Mouse (Mus musculus) cerebellum, adult 11 months (tissue): ENCODE data around the gene Ret.
A peak's percentile ranks its signal among the peaks of the same experiment; 100 is the strongest.

Experiments
- DNase-seq: peaks from one replicate; pipeline ENCODE4 v3.0.0; 2022

Gene Ret

GRCm38 (mm10) chr6:118197440-118197975 lies at the start of gene Ret:
Gene Ret, minus strand, starts transcription at chr6:118197718.
- no peak for DNase-seq

DNA sequence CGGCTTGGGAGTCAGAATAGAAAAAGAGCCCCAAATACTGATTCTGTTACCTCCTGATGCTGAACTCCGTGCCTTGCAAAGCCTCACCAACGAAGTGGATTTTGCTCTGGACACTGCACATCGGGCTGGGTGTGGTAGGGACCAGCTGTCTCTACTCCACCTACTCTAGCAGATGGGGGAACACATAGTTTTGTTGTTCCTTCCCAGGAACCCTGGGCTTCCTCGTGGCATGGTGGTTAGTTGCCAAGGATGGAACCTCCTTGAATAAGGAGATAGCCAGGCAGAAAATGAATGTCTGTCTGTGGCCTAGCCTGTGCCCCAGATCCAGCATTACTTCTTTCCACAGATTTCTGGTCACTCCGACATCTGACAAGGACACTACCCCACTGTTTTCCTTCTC lies 49.6 kb upstream of the Ret start:
- no peak for DNase-seq

DNA sequence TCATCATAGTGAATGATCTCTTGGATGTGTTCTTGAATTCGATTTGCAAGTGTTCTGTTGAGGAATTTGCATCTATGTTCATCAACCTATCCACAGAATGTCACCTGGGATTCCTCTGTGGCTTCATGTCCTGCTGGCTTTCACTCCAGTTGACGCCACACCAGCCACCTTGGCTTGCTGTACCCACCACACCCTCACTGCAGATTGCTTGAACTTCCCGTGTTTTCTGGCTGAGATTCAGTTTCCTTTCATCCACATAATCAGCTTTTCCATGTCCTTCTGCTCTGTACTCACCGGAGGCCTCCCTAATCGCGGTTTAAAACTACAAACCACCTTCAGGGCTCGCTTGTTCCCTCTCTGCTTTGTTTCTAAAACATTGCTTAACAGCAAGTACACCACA lies 46.6 kb upstream of the Ret start:
- no peak for DNase-seq

DNA sequence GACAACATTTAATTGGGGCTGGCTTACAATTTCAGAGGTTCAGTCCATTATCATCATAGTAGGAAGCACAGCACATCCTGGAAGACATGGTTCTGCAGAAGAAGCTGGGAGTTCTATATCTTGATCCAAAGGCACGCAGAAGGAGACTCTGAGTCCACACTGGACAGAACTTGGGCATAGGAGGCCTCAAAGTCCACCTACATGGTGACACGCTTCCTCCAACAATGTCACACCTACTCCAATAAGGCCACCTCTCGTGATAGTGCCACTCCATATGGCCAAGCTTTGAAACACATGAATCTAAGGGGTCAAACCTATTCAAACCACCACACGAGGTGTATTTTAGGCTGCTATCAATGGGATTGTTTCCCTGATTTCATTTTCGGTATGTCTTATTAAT lies 45.4 kb upstream of the Ret start:
- no peak for DNase-seq

DNA sequence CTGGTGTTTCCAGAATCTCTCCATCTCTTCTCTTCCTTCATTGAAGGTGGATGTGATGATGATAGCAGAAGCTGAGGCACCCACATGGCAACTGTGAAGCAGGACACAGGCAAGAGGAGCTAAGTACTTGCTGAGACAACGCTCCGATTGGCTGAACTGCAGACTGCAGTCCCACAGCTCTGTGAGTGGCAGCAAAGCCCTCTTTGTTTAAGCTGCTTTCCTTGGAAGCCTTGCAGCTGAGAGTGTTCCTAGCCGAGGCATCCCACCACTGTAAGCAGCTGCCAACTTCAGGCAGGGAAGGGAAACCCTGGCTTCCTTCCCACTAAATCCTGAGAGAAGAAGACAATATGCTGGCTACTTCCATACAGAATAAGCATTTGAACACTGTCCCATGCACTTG lies 28.6 kb upstream of the Ret start:
- DNase-seq, result no peak

GRCm38 (mm10) chr6:118222471-118222870 lies 25.0 kb upstream of the Ret start:
- no peak for DNase-seq

- no peak for DNase-seq
These were observed 18.2 kb upstream of the Ret start for GRCm38 (mm10) chr6:118215676-118216075.

DNA sequence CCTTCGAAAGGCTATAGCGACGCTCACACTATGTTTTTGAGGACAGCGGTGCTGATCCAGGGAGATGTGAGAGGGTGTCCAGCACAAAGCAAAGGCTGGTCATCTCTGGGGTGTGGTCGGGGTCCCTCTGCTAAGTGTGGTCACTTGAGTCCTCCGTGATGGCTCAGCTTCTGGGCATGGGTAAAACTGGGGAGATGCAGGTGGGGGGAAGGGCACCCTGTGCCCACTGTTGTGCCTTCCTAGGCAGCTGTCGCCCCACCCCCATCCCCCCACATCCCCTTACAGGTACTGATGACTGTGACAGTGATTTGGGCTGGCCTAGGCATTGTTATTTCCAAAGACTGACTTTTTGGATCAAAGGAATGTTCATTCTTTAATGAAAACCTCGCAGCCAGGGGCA lies 10.8 kb upstream of the Ret start:
- DNase-seq, result no peak

DNA sequence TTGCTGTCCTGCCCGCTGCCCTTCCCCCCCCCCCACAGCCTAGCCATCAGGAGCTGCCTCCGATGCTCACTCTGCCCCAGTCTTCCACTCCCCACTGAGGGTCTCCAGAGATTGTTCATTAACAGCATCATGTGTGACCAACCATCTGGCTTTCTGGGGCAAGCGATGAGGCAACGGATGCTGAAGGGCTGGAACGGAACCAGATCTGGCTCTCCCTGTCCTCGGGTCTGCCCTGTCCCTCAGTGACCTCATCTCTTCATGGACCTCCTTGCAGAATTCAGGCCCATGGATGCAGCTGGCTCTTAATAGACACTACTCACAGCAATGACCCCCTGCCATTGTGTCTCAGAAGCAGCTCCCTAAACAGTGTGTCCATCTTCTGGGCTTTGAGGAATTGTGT lies 8.9 kb upstream of the Ret start:
- DNase-seq, result no peak

DNA sequence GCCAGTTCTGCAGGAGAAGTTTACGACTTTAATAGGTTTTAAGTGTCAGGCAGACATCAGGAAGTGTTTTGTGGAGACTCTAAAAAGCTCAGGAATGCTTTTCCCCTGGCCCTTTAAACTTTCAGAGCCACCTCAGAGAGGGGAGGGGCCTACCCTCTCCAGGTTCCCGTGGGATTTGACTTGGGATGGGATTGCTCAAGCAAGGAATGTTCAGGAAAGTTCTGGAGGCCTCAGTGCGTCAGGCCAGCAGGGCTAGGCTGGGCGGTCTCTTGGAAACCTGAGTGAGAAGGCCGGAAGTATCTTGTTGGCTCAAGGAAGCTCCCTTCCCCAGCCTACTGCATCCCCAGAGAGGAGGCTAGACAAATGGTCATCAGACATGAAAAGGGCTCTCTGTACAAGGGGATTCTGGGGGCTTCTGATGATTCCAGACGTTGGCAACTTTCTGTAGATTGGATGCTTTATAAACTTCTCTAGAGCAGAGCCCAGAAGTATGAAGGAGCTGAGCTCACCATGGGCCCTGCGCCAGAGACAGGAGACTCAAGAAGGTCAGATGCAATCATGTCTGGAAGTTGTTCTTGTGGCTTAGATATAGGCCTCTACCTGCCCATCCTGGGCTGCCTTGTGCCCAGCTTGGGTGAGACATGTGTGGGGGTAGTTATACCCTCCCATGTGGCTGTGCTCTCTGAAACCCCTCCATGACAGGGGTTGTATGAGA lies 7.8 kb upstream of the Ret start:
- DNase-seq, result no peak

DNA sequence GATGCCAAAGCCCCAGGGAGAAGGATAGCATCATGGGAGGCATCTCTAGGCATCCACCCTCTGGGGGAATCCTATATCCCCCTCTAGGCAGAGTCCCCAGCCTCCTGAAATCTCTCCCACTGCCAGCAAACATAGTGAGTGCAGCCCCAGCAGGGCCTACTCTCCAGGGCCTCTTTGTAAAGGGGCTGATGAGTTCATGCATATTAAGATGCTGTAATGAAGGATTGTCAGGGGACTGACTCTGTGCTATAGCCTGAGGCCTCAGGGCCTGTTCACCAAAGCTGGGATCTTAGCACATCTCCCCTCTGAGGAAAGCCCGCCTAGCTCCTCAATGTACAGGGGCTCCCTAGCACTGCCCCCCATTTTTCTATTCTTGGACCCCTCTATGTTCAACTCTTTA lies 6.6 kb upstream of the Ret start:
- DNase-seq, result no peak

DNA sequence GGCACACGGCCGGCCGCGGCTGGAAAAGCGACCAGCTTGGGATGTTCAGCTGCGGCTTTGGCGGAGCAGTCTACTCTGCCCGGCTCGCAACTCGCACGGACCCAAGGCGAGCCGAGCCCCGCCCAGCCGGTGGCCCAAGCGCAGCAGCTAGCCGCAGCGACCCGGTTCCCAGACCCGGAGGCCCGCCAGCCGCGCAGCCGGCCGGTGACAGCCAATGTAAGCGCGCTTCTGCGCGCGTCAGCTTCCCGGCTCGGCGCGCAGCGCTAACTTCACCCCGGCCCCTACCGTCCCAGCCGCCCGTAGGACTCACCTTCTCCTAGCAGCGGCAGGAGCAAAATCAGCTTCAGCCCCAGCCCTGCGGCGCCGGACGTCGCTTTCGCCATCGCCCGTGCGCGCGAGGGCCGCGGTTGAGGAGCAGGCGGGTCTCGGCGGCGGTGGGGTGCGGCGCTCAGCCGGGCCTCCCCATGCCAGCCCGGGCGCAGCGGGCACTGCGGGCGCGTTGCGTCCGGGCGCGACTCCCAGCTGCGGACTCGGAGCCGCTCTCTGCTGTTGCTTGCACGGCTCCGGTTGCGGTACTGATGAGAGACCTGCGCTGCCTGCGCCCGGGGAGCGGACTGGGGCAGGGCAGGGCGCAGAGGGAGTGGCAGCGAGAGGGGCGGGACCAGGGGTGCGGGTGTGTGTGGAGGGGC lies 623 bp downstream of the Ret start:
- DNase-seq, result peak; percentile 14

DNA sequence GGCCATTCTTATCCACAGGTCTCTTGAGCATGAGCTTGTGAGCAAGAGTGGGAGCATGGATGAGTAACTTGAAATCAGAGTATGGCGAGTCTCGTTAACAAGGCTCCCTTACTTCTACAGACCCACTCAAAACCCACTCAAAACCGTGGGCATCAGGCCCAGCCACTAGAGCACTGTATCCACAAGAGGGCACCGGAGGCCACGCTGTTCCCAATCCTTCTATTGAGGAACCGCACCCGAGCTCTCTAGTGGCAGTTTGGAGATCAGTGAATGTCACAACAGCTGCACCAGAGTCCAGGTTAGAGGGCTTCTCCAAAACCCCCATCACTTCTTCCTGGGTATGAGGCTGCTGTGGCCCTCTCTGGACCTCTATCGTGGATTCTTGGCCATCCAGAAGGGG lies 2.4 kb downstream of the Ret start:
- peak; percentile 20 for DNase-seq

GRCm38 (mm10) chr6:118192882-118193281 lies 4.6 kb downstream of the Ret start:
- DNase-seq, result no peak

- DNase-seq, result no peak
These were observed 5.3 kb downstream of the Ret start for GRCm38 (mm10) chr6:118192199-118192598.

- no peak for DNase-seq
These were observed 7.8 kb downstream of the Ret start for GRCm38 (mm10) chr6:118189764-118190163.

DNA sequence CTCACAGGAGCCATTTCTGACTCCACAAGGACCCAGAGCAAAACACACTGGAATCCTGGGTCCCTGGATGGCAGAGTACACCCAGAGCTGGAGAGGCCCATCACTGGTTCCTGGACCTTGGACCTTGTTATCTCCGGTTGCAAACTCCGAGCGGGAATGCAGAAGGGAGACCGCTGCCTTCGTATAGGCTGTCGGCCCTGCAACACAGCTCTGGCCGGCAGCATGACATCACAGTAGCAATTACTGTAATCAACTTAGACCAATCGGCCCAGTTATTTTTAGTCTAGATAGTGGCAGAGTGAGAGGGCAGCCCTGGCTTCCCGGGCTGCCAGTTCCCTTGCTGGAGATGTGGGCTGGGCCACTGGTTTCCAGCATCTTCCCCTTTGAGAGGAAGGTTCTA lies 8.9 kb downstream of the Ret start:
- DNase-seq, result no peak

DNA sequence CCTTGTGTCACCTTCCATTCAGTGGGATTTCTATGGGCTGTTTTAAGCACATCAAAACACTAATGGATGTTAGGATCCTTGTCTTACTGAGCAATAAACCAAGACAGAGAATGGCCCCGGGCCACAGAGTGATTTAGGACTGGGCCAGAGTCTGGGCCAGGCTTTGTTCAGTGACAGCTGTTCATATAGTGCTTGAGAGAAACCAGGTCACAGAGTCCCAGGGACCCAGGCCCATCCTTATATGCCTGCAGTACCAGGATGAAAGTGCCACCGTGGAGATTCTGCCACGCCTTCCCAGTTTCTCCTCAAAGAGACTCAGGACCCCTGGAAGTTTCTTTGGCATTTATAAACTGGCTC lies 10.3 kb downstream of the Ret start:
- DNase-seq, result no peak

DNA sequence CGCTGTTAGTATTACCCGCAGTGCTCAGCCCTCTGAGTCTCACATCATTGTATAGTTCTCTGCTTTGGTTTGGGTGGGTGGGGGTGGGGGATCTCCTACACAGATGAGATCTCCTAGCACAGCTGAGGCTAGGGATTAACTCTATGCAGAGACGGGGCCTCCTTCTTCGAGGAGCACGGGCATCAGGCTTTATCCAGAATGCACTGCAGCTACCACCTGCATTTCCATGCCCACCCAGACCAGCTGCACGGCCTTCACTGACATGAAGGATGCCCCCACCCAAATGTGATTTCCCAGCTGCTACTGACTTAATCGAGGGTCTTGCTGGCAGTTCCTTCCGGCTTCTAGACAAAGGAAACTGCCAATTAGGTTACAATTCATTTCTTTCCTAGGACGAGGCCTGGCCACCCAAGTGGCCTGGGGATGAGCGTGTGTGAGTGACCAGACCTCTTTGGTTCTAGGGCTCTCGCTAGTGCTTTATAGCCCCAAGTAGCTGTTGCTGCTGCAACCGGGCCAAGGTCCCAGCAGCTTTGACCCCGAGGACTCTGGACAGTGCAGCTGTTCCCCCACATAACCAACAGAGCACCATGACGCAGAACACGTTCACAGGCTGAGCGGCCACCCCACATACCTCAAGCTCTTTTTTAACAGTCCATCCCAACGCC lies 10.8 kb downstream of the Ret start:
- DNase-seq, result no peak

DNA sequence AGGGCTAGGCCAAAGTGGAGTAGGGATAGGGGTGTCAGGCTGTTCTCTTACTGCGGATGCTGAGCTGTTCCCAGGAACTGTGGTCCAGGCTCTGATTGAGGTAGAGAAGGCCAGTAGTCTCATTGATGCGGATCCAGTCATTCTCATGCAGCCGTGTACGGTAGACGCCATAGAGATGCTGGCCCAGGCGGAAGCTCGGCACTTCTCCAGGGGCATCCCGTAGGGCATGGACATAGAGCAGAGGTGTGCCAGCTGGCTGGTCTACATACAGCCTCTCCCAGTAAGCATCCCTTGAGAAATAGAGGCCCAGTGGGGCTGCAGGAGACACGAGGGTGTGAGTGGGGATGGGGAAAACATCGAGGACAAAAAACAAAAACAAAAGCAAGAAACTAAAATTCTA lies 13.4 kb downstream of the Ret start:
- DNase-seq, result no peak

- DNase-seq, result no peak
These were observed 17.5 kb downstream of the Ret start for GRCm38 (mm10) chr6:118180085-118180423.

DNA sequence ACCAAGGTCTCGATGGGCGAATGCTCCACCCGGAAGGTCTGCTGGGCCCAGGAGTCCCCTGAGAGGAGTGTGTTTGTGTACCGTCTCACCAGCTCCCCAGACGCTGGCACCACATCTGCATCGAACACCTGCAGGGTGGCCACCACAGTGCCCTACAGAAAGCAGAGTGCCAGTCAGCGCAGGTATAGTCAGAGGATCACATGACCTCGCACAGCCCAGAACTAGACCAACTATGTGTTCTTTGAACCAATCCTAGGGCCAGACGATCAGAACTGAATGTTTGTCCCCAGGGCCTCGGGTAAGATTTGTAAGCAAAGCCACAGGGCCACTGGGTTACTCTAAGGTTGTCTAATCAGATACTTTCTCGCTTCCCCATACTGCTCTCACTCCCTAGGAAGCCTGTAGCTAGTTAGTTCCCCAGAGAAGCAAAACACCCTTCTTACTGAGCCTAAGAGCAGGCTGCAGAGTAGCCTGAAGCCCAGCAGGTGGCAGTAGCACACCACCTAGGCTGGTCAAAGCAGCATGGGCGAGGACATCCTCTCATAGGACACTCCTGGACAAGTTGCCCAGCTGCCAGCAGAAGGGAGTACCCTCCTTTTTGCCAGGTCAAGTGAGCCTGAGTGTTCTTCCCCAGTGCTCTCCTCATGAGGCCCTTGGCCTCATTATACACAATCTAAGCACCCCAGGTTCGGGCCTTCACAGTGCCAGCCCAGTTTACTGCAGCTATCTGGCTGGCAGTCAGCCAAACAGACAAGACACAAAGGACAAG lies 18.0 kb downstream of the Ret start:
- peak; percentile 52 for DNase-seq

DNA sequence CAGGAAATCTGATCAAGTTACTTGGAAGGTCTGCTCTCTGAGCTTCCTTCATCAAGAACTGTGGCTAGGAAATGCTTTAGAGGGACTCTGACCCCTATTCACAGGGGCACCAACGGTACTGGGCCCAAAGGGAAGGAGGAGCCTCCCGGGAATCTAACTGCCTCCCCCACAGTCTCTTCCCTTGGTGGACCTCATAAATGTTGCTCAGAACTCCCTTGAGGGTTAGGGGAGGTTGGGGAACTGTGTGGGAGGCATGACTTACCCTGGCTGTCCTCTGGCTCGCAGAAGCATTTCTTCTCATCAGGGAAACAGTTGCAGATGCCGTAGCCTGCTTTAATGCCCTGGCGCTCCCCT lies 23.6 kb downstream of the Ret start:
- DNase-seq, result no peak
